In the genomic region with DNA sequence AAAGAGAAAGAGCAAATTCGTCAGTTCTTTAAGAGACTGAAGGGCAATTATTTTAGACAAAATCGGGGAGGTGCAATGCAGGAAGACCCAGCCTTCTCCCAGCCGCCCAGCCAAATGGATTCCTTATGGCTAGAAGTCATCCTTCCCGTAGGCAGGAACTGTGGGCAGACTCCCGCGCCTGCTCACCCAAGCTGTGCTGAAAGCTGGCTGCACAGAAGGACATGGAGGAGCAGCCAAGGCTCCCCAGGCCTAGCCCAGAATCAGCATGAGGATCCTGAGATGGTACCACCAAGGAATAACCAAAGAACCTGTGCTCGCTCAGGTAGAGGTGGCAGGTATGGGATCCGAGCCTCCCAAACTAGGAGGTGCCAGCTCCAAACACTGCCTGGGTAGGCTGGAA, we compare ENCODE assay signal across 8 mouse cellular contexts. TPM values are rescaled to one million over a fixed set of nuclear protein-coding genes. Genes with fewer than 3 reads are reported as not detected.
DNase-seq lines count a peak whose midpoint lies in the region; ATAC-seq and TF ChIP-seq lines count a peak whose summit lies in the region.

No protein-coding gene starts in this region.

- TF ChIP-seq EP300 in liver, embryonic 14.5 days (IDR thresholded peaks at IDR 0.05; ENCODE audit: low read depth): no peak
- TF ChIP-seq EP300 in liver, postnatal 0 days (IDR thresholded peaks at IDR 0.05; ENCODE audit: low read depth): no peak

- intact Hi-C loops in heart, postnatal 36 days (cut with DNase I): no loop called here

- H3K36me3 ChIP-seq in liver, embryonic 14.5 days (replicated peaks; ENCODE audit: control insufficient read depth, insufficient read depth, low read depth): no peaks in the 10 kb centered on the region
- no peaks in the 10 kb centered on the region for H3K36me3 ChIP-seq in liver, postnatal 0 days (replicated peaks; ENCODE audit: insufficient read depth, low read length)

- no peak for ATAC-seq in CD4-positive, CD25-positive, alpha-beta regulatory T cell, adult 4 months
- ATAC-seq in liver, embryonic 14.5 days (ENCODE audit: insufficient read depth): no peak
- no peak for ATAC-seq in liver, postnatal 0 days

- H3K9ac ChIP-seq in liver, embryonic 14.5 days (replicated peaks): no peak overlapping the region
- H3K9ac ChIP-seq in liver, postnatal 0 days (replicated peaks): peak overlapping the region; percentile 53

- peaks cover 40% of the 10 kb centered on the region for H3K27me3 ChIP-seq in liver, embryonic 14.5 days (ENCODE audit: control insufficient read depth, insufficient read depth, low read length)
- H3K27me3 ChIP-seq in liver, postnatal 0 days (ENCODE audit: insufficient read depth, low read length): peaks cover 23% of the 10 kb centered on the region

- H3K4me2 ChIP-seq in liver, embryonic 14.5 days (ENCODE audit: low read depth): peak overlapping the region; percentile 57; the same call in 1 of the 2 replicates
- peak overlapping the region; percentile 85 for H3K4me2 ChIP-seq in liver, postnatal 0 days (ENCODE audit: low read depth, low read length)

- peak; percentile 24 for DNase-seq in CD4-positive, CD25-positive, alpha-beta regulatory T cell, adult 2 months (ENCODE audit: low read depth, low spot score)
- no peak for DNase-seq in liver, embryonic 14.5 days (ENCODE audit: low read depth in 3 of 3, low spot score in 3 of 3)
- no peak for DNase-seq in liver
- DNase-seq in frontal cortex, postnatal 36 days (ENCODE audit: low spot score in 2 of 2): peak; percentile 65 to 68
- no peak for DNase-seq in liver, postnatal 0 days
- DNase-seq in heart, postnatal 36 days: no peak
- DNase-seq in heart, adult 11 months: no peak

- WGBS in liver, embryonic 14.5 days (ENCODE audit: insufficient replicate concordance): 52% methylated on average over 8 of the region's 8 CpGs
- WGBS in liver, postnatal 0 days (ENCODE audit: insufficient replicate concordance): 60% methylated on average over 8 of the region's 8 CpGs

- H3K27ac ChIP-seq in liver, embryonic 14.5 days: no peak overlapping the region
- peak overlapping the region; percentile 94 for H3K27ac ChIP-seq in liver, postnatal 0 days (ENCODE audit: low read depth)

- H3K9me3 ChIP-seq in liver, embryonic 14.5 days (ENCODE audit: control insufficient read depth, low read length): no peaks in the 10 kb centered on the region
- H3K9me3 ChIP-seq in liver, postnatal 0 days (ENCODE audit: low read length): no peaks in the 10 kb centered on the region

- no peak overlapping the region for H3K4me3 ChIP-seq in liver, embryonic 14.5 days (ENCODE audit: insufficient read depth in 1 of 2, low read depth in 2 of 2, low read length in 2 of 2)
- peak overlapping the region; percentile 69 for H3K4me3 ChIP-seq in liver, postnatal 0 days (ENCODE audit: low read depth, low read length)

- TF ChIP-seq CTCF in liver, embryonic 14.5 days (IDR thresholded peaks at IDR 0.05; ENCODE audit: low read depth): no peak
- TF ChIP-seq CTCF in liver, postnatal 0 days (IDR thresholded peaks at IDR 0.05; ENCODE audit: low read depth): no peak

- H3K4me1 ChIP-seq in liver, embryonic 14.5 days (replicated peaks; ENCODE audit: control insufficient read depth in 2 of 2, insufficient read depth in 2 of 2, low read length in 1 of 2): no peaks in the 10 kb centered on the region
- peaks cover 5% of the 10 kb centered on the region; the same call in 1 of the 2 replicates for H3K4me1 ChIP-seq in liver, postnatal 0 days (ENCODE audit: insufficient read depth)

RNA-seq across cellular contexts. Expression of a gene that starts 1.7 kb away (rescaled TPM):
- 10 to 100 TPM; 48.1 to 85.6 TPM for polyA plus RNA-seq in CD4-positive, CD25-positive, alpha-beta regulatory T cell, adult 4 months (2017; shearing (Covaris generic))
- 4.0 and 4.1 TPM in 2 replicates for polyA plus RNA-seq in liver, embryonic 14.5 days (2012; rRNA removed)
- 3.8 and 5.4 TPM in 2 replicates for polyA plus RNA-seq in liver, embryonic 14.5 days (2014; fragmentation: Nextera tagmentation; extraction: Ambion mirVana)
- 31.4 and 34.2 TPM in 2 replicates for polyA plus RNA-seq in liver, postnatal 0 days (2015; fragmentation: Nextera tagmentation; extraction: Ambion mirVana)
- total RNA-seq in heart, postnatal 36 days (2021): under 1 TPM; 0.24 to 0.69 TPM

RNA-seq across cellular contexts. Expression of a gene that starts 37.7 kb away (rescaled TPM):
- 10 to 100 TPM; 24.1 to 32.9 TPM for polyA plus RNA-seq in CD4-positive, CD25-positive, alpha-beta regulatory T cell, adult 4 months (2017; shearing (Covaris generic))
- 3.7 and 4.4 TPM in 2 replicates for polyA plus RNA-seq in liver, embryonic 14.5 days (2012; rRNA removed)
- 7.0 and 8.6 TPM in 2 replicates for polyA plus RNA-seq in liver, embryonic 14.5 days (2014; fragmentation: Nextera tagmentation; extraction: Ambion mirVana)
- polyA plus RNA-seq in liver, postnatal 0 days (2015; fragmentation: Nextera tagmentation; extraction: Ambion mirVana): 8.4 and 8.7 TPM in 2 replicates
- 10 to 100 TPM; 26.9 to 30.8 TPM for total RNA-seq in heart, postnatal 36 days (2021)

RNA-seq across cellular contexts. Expression of a gene that starts 58.9 kb away (rescaled TPM):
- 100 to 1,000 TPM; 779 to 910 TPM for polyA plus RNA-seq in CD4-positive, CD25-positive, alpha-beta regulatory T cell, adult 4 months (2017; shearing (Covaris generic))
- 181 and 298 TPM in 2 replicates for polyA plus RNA-seq in liver, embryonic 14.5 days (2012; rRNA removed)
- polyA plus RNA-seq in liver, embryonic 14.5 days (2014; fragmentation: Nextera tagmentation; extraction: Ambion mirVana): 426 and 440 TPM in 2 replicates
- polyA plus RNA-seq in liver, postnatal 0 days (2015; fragmentation: Nextera tagmentation; extraction: Ambion mirVana): 563 and 605 TPM in 2 replicates
- total RNA-seq in heart, postnatal 36 days (2021): 1,000 to 10,000 TPM; 1,926 to 1,984 TPM

RNA-seq across cellular contexts. Expression of a gene that starts 59.1 kb away (rescaled TPM):
- polyA plus RNA-seq in CD4-positive, CD25-positive, alpha-beta regulatory T cell, adult 4 months (2017; shearing (Covaris generic)): 10 to 100 TPM; 15.7 to 21.8 TPM
- 13.4 and 14.5 TPM in 2 replicates for polyA plus RNA-seq in liver, embryonic 14.5 days (2012; rRNA removed)
- polyA plus RNA-seq in liver, embryonic 14.5 days (2014; fragmentation: Nextera tagmentation; extraction: Ambion mirVana): 24.1 and 27.0 TPM in 2 replicates
- 22.9 and 23.3 TPM in 2 replicates for polyA plus RNA-seq in liver, postnatal 0 days (2015; fragmentation: Nextera tagmentation; extraction: Ambion mirVana)
- total RNA-seq in heart, postnatal 36 days (2021): 10 to 100 TPM; 24.0 to 26.3 TPM

Comparison
In these comparisons a context has a peak if more than half of its experiments do, and no peak if none do; other contexts are left out.
1. DNase-seq: peak in CD4-positive, CD25-positive, alpha-beta regulatory T cell, adult 2 months (single experiment) and frontal cortex, postnatal 36 days (2 of 2); none in liver, embryonic 14.5 days (0 of 3), liver (single experiment), liver, postnatal 0 days (single experiment), heart, postnatal 36 days (0 of 2) and heart, adult 11 months (single experiment).